Mouse (Mus musculus) kidney, embryonic 16.5 days (tissue): Measurements from ENCODE around the gene Il31ra. TPM values are rescaled to one million over a fixed set of nuclear protein-coding genes. Genes with fewer than 3 reads are reported as not detected.
"Not testable (repeated sequence)": the region's sequence is repeated elsewhere in the genome, so short reads cannot be mapped to it uniquely, and the experiment has no call there.

Source experiments
- ATAC-seq: fragments of 200-750 bp; cut with Nextera tagmentation; 2 replicates; pipeline ENCODE4 v1.8.0; 2017; ENCODE audit warnings: moderate TSS enrichment; ENCODE audit not compliant: low FRiP score, low TSS enrichment
- H3K27ac ChIP-seq: fragments of 300-500 bp; sonication (generic); 2 replicates; pipeline ENCODE4 v1.5.1; 2014; ENCODE audit warnings: low read length
- H3K27me3 ChIP-seq: fragments of 300-500 bp; sonication (generic); 2 replicates; pipeline ENCODE4 v1.6.1; 2014; ENCODE audit warnings: low read length, control low read depth, mixed read lengths; ENCODE audit not compliant: insufficient read depth
- H3K36me3 ChIP-seq: fragments of 300-500 bp; sonication (generic); 2 replicates; pipeline ENCODE4 v1.6.1; 2014; ENCODE audit warnings: low read length, control low read depth, mixed read lengths; ENCODE audit not compliant: insufficient read depth
- H3K4me1 ChIP-seq: fragments of 300-500 bp; sonication (generic); 2 replicates; pipeline ENCODE4 v1.6.1; 2014; ENCODE audit warnings: low read length, control low read depth, mixed read lengths; ENCODE audit not compliant: insufficient read depth
- H3K4me2 ChIP-seq: fragments of 300-500 bp; sonication (generic); replicated peaks from 2 replicates; pipeline ENCODE4 v1.6.1; 2014; ENCODE audit warnings: low read depth, low read length
- H3K4me3 ChIP-seq: fragments of 300-500 bp; sonication (generic); 2 replicates; pipeline ENCODE4 v1.5.1; 2014; ENCODE audit warnings: mild to moderate bottlenecking, low read length
- H3K9ac ChIP-seq: fragments of 300-500 bp; sonication (generic); replicated peaks from 2 replicates; pipeline ENCODE4 v1.6.1; 2014; ENCODE audit warnings: low read length
- H3K9me3 ChIP-seq: fragments of 300-500 bp; sonication (generic); 2 replicates; pipeline ENCODE4 v1.6.1; 2016; ENCODE audit warnings: low read length, control low read depth
- WGBS: fragments of 180-500 bp; shearing (Covaris S2); extraction: QIAGEN DNeasy Blood & Tissue Kit; methylation state at CpG from one replicate; pipeline ENCODE4 v1.1.7; 2014; 5-methylcytosine and 5-hydroxymethylcytosine counted together
- polyA plus RNA-seq: library from polyadenylated mRNA; unstranded; fragments of >200 nt; fragmentation: Nextera tagmentation; extraction: Ambion mirVana; gene quantifications from 2 replicates; pipeline ENCODE4 v1.2.1, GENCODE M21; 2015

Il31ra gene
- 0.09 and 0.10 TPM in 2 replicates for polyA plus RNA-seq

- WGBS: 98% methylated on average over 4 of the region's 8 CpGs
- ATAC-seq: not testable (repeated sequence)
These were observed at the start of gene Il31ra for GRCm38 (mm10) chr13:112594260-112594659. Gene Il31ra, minus strand, starts transcription at chr13:112594360.

GRCm38 (mm10) chr13:112642897-112643296 lies 48.7 kb upstream of the Il31ra start:
- ATAC-seq: no peak
- WGBS: 93% methylated on average over 3 of the region's 3 CpGs
- Histone ChIP-seq H3K27me3 (no peaks in the 10 kb centered on the region), H3K4me1 (no peaks in the 10 kb centered on the region), H3K9me3 (no peaks in the 10 kb centered on the region), H3K4me2 (no peak overlapping the region), H3K9ac (no peak overlapping the region), H3K36me3 (no peaks in the 10 kb centered on the region), H3K27ac (no peak overlapping the region), H3K4me3 (no peak overlapping the region)

More at GRCm38 (mm10) chr13:112594260-112594659, at the start of gene Il31ra:
- H3K4me3 ChIP-seq, H3K27me3 ChIP-seq, H3K9me3 ChIP-seq, H3K36me3 ChIP-seq, H3K4me1 ChIP-seq, H3K27ac ChIP-seq, H3K9ac ChIP-seq, H3K4me2 ChIP-seq: not testable (repeated sequence)

- H3K9me3 ChIP-seq: no peaks in the 10 kb centered on the region
- no peaks in the 10 kb centered on the region for H3K4me1 ChIP-seq
- H3K4me3 ChIP-seq: no peak overlapping the region
- no peak overlapping the region for H3K4me2 ChIP-seq
- H3K27ac ChIP-seq: no peak overlapping the region
- H3K36me3 ChIP-seq: no peaks in the 10 kb centered on the region
- no peak overlapping the region for H3K9ac ChIP-seq
- no peaks in the 10 kb centered on the region for H3K27me3 ChIP-seq
- WGBS: 71% methylated on average over 4 of the region's 4 CpGs
- no peak for ATAC-seq
These were observed 45.0 kb upstream of the Il31ra start for GRCm38 (mm10) chr13:112639111-112639510.

DNA sequence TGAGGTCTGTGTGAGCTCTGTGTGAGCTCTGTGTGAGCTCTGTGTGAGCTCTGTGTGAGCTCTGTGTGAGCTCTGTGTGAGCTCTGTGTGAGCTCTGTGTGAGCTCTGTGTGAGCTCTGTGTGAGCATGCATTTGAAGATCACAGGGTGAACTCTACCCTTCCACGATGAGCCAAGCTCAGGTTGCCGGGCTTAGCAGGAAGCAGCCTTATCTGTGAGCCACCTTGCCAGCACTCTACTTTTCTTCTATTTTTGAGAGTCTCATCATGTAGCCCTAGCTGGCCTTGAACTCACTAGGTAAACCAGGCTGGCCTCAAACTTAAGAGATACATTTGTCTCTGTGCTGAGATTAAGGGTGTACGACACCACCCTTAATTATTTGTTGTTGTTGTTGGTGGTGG lies 42.3 kb upstream of the Il31ra start:
- H3K36me3 ChIP-seq: no peaks in the 10 kb centered on the region
- ATAC-seq: no peak
- H3K4me2 ChIP-seq: no peak overlapping the region
- no peaks in the 10 kb centered on the region for H3K4me1 ChIP-seq
- H3K4me3 ChIP-seq: no peak overlapping the region
- no peak overlapping the region for H3K9ac ChIP-seq
- H3K27me3 ChIP-seq: no peaks in the 10 kb centered on the region
- WGBS: 53% methylated on average over 3 of the region's 3 CpGs
- no peak overlapping the region for H3K27ac ChIP-seq
- no peaks in the 10 kb centered on the region for H3K9me3 ChIP-seq

- 69% methylated on average over 7 of the region's 7 CpGs for WGBS
- Histone ChIP-seq H3K27me3 (no peaks in the 10 kb centered on the region), H3K27ac (no peak overlapping the region), H3K4me1 (no peaks in the 10 kb centered on the region), H3K36me3 (no peaks in the 10 kb centered on the region), H3K4me3 (no peak overlapping the region), H3K9ac (no peak overlapping the region), H3K9me3 (no peaks in the 10 kb centered on the region), H3K4me2 (no peak overlapping the region)
- no peak for ATAC-seq
These were observed 41.1 kb upstream of the Il31ra start for GRCm38 (mm10) chr13:112635174-112635837.

GRCm38 (mm10) chr13:112625566-112625965 lies 31.4 kb upstream of the Il31ra start:
- Histone ChIP-seq H3K27me3 (no peaks in the 10 kb centered on the region), H3K4me3 (no peak overlapping the region), H3K36me3 (no peaks in the 10 kb centered on the region), H3K9ac (no peak overlapping the region), H3K27ac (no peak overlapping the region), H3K4me2 (no peak overlapping the region), H3K9me3 (no peaks in the 10 kb centered on the region), H3K4me1 (no peaks in the 10 kb centered on the region)
- no peak for ATAC-seq

DNA sequence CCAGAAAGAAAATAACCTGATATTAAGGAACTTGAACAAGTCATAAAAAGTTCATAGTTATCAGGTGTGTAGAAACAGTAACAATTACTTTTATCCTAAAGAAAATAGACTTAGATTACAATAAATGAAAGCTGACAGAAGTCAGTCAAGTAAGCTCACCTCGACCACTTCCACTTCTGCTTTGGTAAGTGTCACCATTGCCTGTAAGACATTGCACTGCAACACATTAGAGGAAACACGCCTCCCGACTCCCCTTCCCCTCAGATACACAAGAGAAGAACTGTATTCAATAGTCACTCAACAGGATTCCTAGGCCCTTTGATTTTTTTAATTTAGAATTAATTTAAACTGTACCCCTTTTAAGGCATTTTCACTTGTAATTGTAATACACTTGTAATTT lies 30.5 kb upstream of the Il31ra start:
- Histone ChIP-seq H3K36me3 (no peaks in the 10 kb centered on the region), H3K4me1 (no peaks in the 10 kb centered on the region), H3K9me3 (no peaks in the 10 kb centered on the region), H3K4me3 (no peak overlapping the region), H3K9ac (no peak overlapping the region), H3K27me3 (no peaks in the 10 kb centered on the region), H3K4me2 (no peak overlapping the region), H3K27ac (no peak overlapping the region)
- ATAC-seq: no peak
- WGBS: 81% methylated on average over 3 of the region's 3 CpGs

- no peaks in the 10 kb centered on the region for H3K27me3 ChIP-seq
- WGBS: 66% methylated on average over 7 of the region's 7 CpGs
- H3K27ac ChIP-seq: no peak overlapping the region
- no peak overlapping the region for H3K9ac ChIP-seq
- H3K4me3 ChIP-seq: no peak overlapping the region
- H3K36me3 ChIP-seq: no peaks in the 10 kb centered on the region
- H3K9me3 ChIP-seq: no peaks in the 10 kb centered on the region
- no peak for ATAC-seq
- H3K4me2 ChIP-seq: no peak overlapping the region
- no peaks in the 10 kb centered on the region for H3K4me1 ChIP-seq
These were observed 29.5 kb upstream of the Il31ra start for GRCm38 (mm10) chr13:112623656-112624055.

DNA sequence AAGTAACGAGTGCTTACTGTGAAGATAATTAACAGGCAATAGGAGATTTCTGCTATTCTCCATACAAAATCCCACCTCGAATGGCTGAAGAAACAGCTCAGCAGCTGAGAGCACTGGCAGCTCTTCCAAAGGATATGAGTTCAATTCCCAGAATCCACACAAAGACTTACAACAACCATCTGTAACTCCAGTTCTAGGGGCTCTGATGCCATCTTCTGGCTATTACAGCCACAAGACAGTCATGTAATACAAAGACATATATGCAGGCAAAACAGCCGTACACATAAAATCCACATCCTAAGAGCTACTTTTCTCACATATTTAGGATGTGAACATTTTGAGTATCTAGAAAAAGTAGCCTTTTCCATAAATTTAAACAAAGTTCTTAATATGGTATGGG lies 27.4 kb upstream of the Il31ra start:
- no peak overlapping the region for H3K27ac ChIP-seq
- WGBS: 54% methylated on average over 3 of the region's 3 CpGs
- no peaks in the 10 kb centered on the region for H3K27me3 ChIP-seq
- no peak overlapping the region for H3K4me2 ChIP-seq
- H3K9me3 ChIP-seq: no peaks in the 10 kb centered on the region
- no peak overlapping the region for H3K4me3 ChIP-seq
- ATAC-seq: no peak
- no peak overlapping the region for H3K9ac ChIP-seq
- no peaks in the 10 kb centered on the region for H3K36me3 ChIP-seq
- H3K4me1 ChIP-seq: no peaks in the 10 kb centered on the region

DNA sequence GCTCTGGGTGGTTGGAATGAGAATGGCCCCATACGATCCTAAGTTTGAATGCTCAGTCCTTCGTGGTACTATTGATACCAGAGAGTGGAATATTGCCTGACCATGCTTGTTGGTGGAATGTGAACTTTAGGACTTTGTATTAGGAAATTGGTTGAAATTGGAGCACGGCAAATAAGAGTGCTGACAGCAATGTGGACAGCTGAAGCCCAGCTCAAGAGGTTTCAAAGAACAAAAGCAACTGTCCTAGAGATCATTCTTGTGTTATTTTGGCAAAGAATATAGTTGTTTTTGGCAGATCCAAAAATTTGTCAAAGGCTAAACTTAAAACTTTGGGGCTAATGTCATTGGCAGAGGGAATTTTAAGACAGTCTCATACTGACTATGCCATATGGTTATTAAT lies 14.4 kb upstream of the Il31ra start:
- Histone ChIP-seq H3K9ac (no peak overlapping the region), H3K9me3 (no peaks in the 10 kb centered on the region), H3K27me3 (no peaks in the 10 kb centered on the region), H3K27ac (no peak overlapping the region), H3K36me3 (no peaks in the 10 kb centered on the region), H3K4me3 (no peak overlapping the region), H3K4me2 (no peak overlapping the region), H3K4me1 (no peaks in the 10 kb centered on the region)
- no peak for ATAC-seq
- 86% methylated on average over 3 of the region's 3 CpGs for WGBS
